Mouse (Mus musculus): ENCODE measurements around the gene Dlk2.

The Dlk2 gene

DNA sequence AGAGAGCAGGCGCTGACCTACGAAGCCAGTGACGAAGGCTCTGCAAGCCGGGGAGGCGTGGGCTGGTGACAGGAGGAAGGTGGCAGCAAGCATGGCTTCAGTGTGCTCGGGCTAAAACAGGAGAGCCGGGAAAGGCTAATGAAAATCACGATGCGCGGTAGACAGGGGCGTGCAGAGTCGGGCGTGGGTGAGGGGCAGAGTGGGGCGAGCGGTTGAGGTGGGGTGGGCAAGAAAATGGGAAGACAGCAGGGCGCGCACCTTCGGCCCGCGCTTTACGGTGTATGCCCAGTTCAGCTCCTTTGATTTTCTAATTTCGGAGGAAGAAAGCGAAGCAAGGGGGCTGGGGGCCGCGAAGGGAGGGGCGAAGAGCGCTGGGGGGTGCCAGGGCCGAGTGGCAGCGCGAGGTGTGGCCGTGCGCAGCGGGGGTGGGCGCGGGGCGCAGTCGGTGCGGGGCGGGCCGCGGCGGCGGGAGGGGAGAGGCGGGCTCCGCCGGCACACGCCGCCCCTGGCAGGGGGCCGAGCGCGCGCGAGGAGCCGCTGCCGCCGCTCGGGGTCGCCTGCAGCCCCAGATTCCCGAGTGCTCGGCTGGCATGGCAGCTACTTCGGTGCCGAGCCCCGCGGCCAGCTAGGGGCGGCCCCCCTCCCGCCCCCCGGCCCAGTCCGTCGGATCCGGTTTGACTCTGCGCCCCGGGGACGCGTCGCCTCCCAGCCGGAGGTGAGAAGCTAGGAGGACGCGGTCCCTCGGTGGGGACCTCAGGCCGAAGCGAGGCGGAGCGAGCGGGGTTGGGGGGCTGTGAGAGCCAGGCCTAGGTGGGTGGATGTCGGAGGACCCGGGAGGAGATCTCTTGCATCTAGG lies at the start of gene Dlk2:
Gene Dlk2, plus strand, starts transcription at position 58 of the 856 bp plus-strand sequence.
- no peak for DNase-seq (ENCODE audit: low spot score in 2 of 2)

DNA sequence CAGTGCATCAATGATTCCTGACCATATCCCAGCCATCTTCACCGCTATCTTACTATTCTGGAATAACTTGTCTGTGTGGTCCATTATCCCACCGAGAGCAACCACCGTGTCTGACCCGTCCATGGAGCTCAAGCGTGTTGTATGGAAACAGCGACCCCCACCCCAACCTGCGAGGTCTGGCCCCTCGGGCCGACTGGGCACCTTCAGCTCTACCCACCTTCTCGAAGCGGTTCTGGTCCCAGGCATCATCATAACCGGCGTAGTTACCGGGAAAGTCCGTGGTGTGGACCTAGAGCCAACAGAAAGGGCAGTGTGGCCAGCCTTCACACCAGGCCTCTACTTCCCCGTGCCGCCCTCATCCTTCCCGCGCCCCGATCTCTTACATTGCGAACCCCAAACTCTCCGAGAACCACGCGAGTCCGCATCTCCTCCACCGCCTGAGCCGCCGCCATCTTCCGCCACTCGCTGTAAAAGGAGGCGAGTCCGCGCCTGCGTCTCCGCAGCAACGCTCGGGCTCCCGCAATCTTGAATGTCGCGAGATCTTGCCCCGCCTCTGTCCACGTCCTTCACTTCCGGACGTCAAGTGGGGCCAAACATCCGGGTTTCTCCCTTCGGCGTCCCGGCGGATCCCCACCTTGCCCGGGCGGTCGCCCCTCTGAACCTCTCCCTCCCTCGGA lies 49.6 kb upstream of the Dlk2 start, which contains the start of the genes Polr1c and Yipf3:
Gene Polr1c, minus strand, starts transcription at position 543 of the 677 bp plus-strand sequence.
Gene Yipf3, plus strand, starts transcription at position 569 of the 677 bp plus-strand sequence.
- peak; percentile 93 to 96 for DNase-seq (ENCODE audit: low spot score in 2 of 2)

DNA sequence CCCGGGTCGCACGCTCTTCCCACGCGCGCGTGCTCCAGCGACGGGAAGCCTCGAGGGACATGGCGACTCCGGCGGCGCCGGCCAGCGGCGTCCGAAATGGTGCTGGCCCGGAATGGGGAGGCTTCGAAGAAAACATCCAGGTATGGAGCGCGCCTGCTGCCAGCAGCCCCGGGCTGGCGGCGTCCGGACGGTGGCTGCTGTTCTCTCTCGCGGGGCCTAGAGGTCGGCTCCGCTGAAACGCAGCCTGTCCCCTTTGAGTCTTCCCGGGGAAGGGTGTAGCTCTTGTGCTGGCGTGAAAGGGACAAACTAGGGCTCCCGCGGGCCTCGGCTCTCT lies 49.1 kb upstream of the Dlk2 start:
- no peak for DNase-seq (ENCODE audit: low spot score in 2 of 2)

DNA sequence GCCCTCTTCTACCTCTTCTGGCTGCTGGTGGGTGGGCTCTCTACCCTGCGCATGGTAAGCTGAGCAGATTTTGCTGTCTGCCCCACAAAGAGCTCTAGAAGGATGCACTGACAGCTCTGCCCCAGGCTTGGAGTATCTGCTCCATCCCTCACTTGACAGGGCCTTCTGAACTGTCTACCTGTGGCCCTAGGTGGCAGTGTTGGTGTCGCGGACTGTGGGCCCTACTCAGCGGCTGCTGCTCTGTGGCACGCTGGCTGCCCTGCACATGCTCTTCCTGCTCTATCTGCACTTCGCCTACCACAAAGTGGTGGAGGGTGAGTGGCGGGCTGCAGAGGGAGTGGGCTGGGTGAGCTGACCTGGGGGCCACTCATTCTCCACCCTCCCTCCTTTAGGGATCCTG lies 46.0 kb upstream of the Dlk2 start:
- DNase-seq (ENCODE audit: low spot score in 2 of 2) = no peak

DNA sequence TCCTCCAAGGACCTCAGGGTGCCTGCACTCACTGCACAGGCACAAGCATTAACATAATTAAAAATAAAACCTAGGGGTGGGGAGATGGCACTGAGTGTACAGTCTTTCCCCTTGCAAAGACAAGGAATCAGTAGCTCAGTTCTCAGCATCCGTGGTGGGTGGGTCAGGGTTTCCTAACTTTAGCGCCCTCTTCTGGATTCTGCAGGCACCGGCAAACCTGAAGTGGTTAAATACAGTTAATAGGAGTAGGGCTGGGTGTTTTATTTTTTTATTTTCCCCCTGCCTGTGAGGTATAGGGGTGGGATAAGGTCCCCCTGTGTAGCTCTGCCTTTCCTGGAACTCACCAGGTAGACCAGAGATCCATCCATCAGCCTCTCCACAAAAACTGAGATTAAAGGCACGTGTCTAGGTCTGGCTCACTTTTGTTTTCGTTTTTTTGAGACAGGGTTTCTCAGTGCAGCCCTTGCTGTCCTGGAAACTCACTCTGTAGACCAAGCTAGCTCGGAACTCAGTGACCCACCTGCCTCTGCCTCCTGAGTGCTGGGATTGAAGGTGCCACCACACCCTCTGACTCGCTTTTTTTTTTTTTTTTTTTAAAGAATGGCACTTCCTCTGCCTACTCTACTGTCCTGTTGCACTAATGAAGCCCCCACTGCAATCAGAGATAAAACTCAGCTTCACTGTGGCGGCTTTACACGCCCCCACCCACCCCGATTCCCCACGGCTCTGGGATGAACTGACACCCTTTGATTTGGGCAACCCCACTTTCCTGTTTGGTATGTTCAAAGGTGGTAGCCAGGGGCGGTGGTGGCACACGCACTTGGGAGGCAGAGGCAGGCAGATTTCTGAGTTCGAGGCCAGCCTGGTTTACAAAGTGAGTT lies 44.4 kb upstream of the Dlk2 start:
- no peak for DNase-seq (ENCODE audit: low spot score in 2 of 2)

DNA sequence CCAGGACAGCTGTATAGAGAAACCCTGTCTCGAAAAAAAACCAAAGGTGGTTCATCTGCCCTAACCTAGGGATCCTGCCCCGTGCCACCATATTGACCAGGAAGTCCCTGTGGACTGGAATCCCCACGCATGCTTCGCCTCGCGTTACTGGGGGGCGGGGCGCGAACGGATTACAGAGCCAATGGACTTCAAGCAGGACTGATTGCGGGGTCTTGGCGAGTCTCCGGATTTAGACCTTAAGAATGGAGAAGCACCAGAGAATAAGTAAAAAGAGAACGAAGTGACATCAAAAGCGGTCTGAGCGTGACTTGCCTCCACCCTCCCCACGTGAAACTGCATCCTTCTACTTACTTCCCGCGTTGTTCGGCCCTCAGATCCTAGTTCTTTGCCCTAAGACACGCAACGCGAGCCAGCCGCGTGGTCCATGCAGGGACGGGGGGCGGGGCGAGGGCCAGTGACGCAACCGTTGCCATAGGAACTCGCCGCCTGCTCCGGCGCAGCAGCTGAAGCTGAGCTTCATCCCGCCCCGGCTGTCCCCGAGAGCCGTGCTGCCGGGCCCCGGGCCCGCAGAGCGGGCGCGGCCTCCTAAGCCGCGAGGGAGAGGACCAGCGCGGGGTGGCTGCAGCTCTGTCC lies 43.7 kb upstream of the Dlk2 start, which contains the start of gene Lrrc73:
Gene Lrrc73, plus strand, starts transcription at position 80 of the 633 bp plus-strand sequence.
- peak; percentile 85 to 90 for DNase-seq (ENCODE audit: low spot score in 2 of 2)

DNA sequence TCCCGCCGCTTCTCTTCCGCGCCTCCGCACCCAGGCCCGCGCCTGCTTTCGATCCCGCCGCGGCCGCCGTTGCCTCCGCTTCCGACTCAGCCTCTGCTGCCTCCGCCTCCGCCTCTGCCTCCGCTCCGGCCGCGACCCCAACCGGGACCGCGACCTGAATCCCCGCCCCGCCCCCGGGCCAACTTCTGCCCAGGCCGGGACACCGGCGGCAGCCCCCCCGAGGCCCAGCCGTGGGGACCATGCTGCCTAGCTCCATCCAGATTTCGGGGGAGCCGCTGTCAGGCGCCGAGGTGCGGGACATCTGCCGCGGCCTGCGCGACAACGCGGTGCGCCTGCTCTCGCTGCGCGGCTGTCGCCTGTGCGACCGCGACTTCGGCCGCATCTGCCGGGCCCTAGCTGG lies 43.1 kb upstream of the Dlk2 start:
- no peak for DNase-seq (ENCODE audit: low spot score in 2 of 2)

DNA sequence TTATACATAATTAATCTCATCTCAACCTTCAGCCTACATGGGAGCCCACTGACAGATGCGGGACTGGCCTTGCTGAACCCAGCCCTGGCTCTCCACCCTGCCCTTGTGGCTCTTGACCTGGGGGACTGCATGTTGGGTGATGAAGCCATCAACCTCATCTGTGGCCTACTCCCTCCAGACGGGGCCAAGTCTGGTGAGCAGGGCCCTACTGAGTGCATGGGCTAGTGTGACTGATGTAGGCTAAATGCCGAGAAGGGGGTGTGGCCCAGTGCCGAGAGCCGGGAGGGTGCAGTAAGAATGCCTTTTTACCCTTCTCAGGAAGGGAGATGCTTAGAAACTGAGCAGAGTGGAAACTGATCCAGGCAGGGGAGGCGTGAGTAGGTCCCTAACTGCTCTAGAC lies 42.1 kb upstream of the Dlk2 start:
- no peak for DNase-seq (ENCODE audit: low spot score in 2 of 2)

DNA sequence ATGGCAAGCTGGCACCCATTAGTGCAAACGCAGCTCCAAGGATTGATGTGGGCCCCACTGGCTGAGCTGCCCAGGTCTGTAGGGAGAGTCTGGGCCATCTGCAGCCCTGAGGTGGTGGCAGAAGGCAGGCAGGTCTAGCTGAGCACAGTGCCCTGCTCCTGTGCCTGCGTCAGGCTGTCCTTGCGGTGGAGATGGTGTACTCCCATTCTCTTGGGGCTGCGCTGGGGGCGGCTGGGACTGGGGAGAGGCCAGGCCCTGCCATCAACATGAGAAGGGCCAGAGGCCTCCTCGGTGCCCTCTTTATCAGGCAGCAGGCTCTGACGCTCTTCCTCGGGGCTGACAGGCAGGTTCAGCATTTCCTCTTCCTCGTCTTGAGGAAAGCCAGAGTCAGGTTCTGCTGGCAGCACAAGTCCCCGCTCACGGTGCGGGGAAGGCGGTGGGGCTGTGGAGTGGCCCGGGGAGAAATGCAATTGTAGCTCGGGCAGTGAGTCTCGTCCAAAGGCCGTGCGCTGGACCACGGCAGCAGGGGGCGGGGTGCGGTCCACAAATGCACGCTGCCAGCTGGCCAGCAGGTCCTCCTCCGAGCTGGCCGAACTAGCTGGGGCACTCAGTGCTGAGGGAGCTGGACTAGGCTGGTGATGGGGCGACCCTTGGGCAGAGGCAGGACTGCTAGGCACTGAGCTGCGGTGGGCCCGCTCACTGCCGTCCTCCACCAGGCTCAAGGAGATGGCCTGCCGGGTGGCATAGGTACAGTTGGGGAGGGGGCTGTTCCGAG lies 38.8 kb upstream of the Dlk2 start:
- DNase-seq (ENCODE audit: low spot score in 2 of 2) = no peak

DNA sequence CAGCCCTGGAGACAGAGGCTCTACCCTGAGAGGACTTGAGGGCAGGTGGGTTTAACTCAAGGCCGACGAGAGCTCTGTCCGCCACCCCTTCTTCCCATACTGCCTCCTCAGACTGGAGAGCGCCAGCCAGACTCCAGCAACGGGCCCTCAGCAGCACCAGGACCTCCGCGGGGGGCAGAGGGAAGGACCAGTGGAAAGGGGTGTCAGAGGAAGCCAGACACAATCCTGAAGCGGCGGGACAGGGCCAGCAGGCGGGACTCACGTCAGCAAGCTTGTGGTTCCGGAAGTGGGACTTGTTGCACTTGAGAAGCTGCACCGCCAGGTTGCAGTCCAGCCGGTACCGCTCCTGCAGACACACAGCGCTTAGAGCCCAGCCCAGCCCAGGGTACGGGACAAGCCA lies 37.5 kb upstream of the Dlk2 start:
- DNase-seq (ENCODE audit: low spot score in 2 of 2) = no peak

DNA sequence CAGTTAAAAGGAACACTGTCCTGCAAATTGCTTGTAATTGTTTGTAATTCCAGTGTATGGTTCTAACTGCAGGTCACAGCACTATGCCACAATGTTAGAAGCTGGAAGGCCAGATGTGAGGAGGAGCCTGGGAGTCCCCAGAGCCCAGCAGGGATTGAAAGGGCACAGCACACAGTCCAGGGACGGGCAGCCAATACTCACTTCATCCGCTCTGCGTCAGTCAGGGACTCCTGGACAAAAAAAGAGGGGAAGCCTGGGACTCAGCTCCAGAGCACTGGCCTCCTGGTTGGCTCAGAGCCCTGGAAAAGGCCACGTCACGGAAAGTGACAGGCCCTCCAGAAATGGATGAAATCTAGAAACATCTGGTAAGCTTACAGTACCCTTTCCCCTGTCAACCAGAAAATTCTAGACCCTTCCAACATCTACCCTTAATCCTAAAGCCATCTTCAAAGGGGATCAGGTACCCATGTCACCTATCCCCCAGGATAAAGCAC lies 35.0 kb upstream of the Dlk2 start:
- no peak for DNase-seq (ENCODE audit: low spot score in 2 of 2)

DNA sequence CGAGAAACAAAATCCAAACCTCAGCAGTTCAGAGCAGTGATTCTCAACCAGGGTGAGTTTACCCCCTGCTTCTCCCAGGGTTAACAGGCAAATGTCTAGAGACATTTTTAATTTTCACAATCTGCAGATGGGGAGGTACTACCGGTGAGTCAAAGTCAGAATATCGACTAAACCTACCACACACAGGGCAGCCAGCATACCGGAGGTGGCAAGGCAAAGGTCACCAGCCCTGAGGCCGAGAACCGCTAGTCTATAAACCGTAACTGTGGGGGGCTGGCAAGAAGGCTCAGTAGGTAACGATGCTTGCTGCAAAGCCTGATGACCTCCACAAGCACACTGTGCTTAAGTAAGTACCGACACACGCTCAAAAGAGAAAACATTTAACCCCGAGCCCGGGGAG lies 31.7 kb upstream of the Dlk2 start:
- no peak for DNase-seq (ENCODE audit: low spot score in 2 of 2)

DNA sequence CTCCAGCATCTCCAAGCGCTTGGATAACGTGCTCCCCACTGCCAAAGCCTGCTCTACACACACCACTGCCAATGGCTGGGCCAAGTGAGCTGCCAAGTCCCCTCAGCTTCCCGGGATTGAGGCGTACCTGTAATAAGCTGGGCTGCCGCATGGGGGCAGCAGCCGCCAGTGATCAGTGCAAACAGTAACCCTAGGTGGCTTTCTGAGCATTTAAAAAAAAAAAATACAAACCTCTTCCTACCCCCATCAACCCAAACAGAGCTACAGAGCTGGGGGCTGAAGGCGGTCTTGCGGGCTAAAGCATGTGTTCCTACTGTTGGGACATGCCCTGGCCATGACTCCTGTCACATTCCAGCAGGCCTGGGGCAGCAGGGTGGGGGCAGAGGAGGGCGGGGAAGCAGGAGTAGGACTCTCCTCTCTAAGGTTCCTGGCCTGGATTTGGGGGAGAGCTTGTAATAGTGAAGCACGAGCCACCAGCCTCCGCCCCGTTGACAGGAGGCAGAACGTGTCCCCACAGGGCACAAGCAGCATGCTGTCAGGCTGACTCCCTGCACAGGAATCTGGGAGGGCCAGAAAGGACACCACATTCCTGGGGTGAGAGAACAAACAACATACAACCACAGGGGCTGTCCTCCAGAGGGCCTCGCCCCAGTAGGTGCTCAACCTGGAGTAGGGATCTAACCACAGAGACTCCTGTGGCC lies 31.2 kb upstream of the Dlk2 start:
- peak; percentile 73 to 80 for DNase-seq (ENCODE audit: low spot score in 2 of 2)

DNA sequence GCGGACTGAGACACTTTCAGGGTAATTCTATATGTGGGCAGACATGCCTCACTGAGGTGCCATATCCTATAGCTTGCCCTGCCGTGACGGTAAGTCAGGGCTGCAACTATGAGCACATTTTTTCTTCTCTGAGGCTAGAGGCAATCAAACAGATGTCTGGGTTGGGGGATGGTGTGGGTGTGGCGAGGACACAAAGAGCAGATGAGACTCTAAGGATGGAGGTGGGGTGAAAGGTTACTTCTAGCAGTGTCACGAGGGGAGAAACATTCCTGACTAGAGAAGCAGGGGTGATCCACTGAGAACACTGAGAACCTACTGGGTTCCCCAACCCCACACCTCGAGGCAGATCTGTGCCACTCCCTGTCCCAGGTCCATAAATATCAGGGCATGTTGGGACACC lies 30.2 kb upstream of the Dlk2 start:
- DNase-seq (ENCODE audit: low spot score in 2 of 2) = no peak

DNA sequence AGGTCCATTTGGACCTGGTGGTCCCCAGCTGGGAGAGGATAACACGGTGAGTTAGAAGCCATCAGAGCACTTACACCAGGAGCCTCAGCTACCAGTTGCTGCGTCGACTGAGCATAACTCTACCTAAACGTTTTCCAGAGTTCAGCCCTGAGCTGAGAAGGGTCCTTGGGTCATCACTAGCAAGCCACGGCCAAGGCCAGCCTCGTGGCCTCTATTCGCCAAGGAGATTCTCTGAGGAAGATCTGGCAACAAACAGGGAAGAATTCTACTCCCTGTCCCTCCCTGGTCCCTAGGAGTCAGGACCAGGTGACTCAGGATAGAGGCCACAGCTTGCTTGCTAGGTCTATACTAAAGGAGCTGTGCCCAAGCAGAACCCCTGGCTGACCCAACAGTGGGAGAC lies 29.7 kb upstream of the Dlk2 start:
- no peak for DNase-seq (ENCODE audit: low spot score in 2 of 2)

DNA sequence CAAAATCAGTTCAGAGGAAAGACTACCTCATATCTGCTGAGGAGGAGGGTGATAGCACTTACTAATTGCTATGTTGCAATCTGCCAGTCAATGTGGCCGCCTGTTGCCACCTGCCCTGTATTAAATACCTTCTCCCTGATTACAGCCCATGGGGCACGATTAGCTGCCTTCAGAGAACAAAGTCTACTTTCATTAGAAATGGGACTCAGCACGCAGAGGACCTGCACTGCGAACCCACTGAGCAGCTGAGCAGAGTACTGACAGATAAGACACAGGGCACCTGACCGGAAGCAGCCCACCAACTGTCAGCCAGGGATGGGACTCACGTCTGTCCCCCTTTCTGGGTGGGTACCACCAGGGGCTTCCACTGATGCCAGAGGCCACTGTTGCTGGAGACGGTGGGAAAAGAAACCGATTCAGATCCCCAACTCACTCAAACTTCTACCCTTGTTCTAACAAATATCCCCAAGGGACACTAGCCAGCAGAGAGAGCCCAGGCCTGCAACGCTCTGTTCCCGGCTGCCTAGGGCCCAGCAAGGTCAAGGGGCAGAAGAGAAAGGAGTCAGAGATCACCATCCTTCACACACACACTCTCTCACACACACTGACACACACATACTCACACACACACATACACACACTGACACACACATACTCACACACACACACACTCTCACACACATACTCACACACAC lies 29.0 kb upstream of the Dlk2 start:
- DNase-seq (ENCODE audit: low spot score in 2 of 2) = no peak

DNA sequence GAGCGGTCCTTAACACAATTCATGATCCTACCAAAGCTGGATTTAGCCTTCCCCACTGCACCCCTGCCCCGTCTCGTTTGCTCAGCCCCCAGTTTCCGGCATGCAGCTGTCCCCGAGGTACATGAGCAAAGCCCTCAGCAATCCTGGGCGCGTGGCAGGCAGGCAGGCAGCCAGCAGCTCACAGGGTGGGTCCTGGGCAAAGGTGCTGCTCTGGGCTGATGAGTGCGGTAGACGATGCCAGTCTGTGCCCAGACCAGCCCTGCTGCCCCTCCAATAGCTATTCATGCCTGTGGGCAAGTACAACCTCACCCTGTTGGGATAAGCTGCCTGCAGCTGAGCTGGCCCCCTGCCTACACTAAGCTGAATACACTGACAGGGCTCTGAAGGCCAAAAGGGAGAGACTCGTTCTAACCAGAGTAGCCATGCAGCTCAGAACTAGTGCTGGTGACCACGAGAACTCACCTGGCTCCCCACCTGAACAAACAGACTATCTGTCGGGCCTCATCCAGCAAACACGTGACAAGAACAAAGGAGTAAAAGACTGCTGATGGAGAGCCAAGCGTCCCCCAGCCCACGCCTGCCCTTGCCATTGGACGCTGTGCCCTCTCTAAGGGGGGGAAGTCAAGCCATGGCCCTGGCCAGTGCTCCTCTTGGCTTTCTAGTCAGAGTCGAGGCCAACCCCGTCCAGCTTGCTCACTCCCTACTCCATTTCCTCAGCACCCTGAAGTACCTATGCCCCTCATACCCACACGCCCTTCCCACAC lies 27.3 kb upstream of the Dlk2 start:
- DNase-seq (ENCODE audit: low spot score in 2 of 2) = peak; percentile 58 to 60

DNA sequence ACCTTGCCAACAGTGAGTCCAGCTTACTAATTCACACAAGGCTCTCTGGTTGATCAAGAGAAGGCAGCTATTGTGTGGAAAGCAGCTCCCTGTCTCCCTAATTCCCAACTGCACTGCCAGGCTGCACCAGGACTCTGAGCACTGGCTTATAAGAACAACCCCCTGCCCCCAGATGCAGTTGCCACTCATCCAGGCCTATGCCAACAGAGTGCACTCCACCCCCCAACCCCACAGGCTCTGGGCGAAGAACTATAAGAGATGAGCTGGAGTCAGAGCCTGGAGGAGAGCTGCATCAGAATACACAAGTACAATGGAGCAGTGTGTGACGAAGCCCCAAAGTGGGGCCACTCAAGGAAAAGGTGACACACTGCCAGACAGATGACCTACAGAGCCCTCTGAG lies 25.2 kb upstream of the Dlk2 start:
- no peak for DNase-seq (ENCODE audit: low spot score in 2 of 2)

DNA sequence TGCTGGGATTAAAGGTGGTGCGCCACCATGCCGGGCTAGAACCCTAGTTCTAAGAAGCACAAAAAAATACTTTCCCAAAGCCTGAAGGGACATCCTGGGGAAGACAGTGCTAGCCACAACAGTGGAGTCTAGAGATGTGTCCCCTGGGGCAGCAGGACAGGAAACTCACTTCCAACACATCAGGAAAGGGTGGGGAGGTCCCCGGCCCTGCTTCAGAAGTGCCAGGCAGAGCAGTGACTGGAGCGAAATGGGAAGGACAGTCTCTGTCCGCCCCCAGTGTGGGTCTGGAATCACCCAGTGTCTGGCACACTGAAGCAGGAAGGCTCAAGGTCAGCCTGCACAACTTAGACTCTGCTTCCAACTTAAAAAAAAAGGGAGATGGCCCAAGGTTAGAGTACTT lies 24.5 kb upstream of the Dlk2 start:
- no peak for DNase-seq (ENCODE audit: low spot score in 2 of 2)
